Mouse (Mus musculus) neural tube, embryonic 13.5 days (tissue): ENCODE data around the gene Acin1. TPM values are rescaled to one million over a fixed set of nuclear protein-coding genes. Genes with fewer than 3 reads are reported as not detected.
A peak's percentile ranks its signal among the peaks of the same experiment; 100 is the strongest.

Experiments used
- ATAC-seq: fragments of 200-750 bp; cut with Nextera tagmentation; 2 replicates; pipeline ENCODE4 v1.8.0; 2017; ENCODE audit warnings: low read depth, mild to moderate bottlenecking, moderate TSS enrichment, moderate library complexity
- H3K27ac ChIP-seq: fragments of 300-500 bp; sonication (generic); replicated peaks from 2 replicates; pipeline ENCODE4 v1.5.1; 2015; ENCODE audit warnings: moderate library complexity, mild to moderate bottlenecking, inconsistent platforms
- H3K27me3 ChIP-seq: fragments of 300-500 bp; sonication (generic); 2 replicates; pipeline ENCODE4 v1.6.1; 2015; ENCODE audit warnings: mild to moderate bottlenecking, inconsistent platforms
- H3K36me3 ChIP-seq: fragments of 300-500 bp; sonication (generic); 2 replicates; pipeline ENCODE4 v1.6.1; 2015; ENCODE audit warnings: mild to moderate bottlenecking, inconsistent platforms
- H3K4me1 ChIP-seq: fragments of 300-500 bp; sonication (generic); replicated peaks from 2 replicates; pipeline ENCODE4 v1.6.1; 2015; ENCODE audit warnings: inconsistent platforms
- H3K4me2 ChIP-seq: fragments of 300-500 bp; sonication (generic); 2 replicates; pipeline ENCODE4 v1.6.1; 2015; ENCODE audit warnings: inconsistent platforms, mild to moderate bottlenecking, moderate library complexity
- H3K4me3 ChIP-seq: fragments of 300-500 bp; sonication (generic); 2 replicates; pipeline ENCODE4 v1.5.1; 2015; ENCODE audit warnings: mild to moderate bottlenecking, inconsistent platforms
- H3K9ac ChIP-seq: fragments of 300-500 bp; sonication (generic); 2 replicates; pipeline ENCODE4 v1.6.1; 2015; ENCODE audit warnings: moderate library complexity, mild to moderate bottlenecking, inconsistent platforms
- H3K9me3 ChIP-seq: fragments of 300-500 bp; sonication (generic); 2 replicates; pipeline ENCODE4 v1.6.1; 2016; ENCODE audit warnings: inconsistent platforms
- WGBS: fragments of 180-500 bp; shearing (Covaris S2); methylation state at CpG from one replicate; pipeline ENCODE4 v1.1.7; 2015; 5-methylcytosine and 5-hydroxymethylcytosine counted together
- polyA plus RNA-seq: library from polyadenylated mRNA; unstranded; fragments of >200 nt; fragmentation: Nextera tagmentation; extraction: Ambion mirVana; gene quantifications from 2 replicates; pipeline ENCODE4 v1.2.1, GENCODE M21; 2015

Gene Acin1
- polyA plus RNA-seq, 1 experiment from 2014 or later = 140 TPM

DNA sequence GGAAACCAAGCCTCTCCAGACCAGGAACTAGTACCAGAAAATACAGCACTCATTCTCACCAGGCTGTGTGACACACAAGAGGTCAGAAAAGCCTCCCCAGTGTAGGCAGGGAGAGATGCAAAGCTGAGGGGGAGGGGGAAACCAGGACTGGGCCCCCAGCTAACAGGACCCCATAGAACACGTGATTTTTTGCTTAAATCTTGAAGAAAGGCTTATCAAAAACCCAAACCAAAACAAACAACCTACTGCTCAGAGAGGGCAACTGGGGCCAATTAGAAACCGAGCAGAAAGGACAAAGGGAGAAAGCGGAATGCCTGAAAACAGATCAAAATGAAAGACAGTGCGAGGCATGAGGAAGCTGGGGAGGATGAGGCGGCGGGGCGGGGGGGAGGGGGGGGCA, 33.9 kb downstream of the Acin1 start:
- Histone ChIP-seq H3K4me1 (peaks cover 55% of the 10 kb centered on the region), H3K27me3 (no peaks in the 10 kb centered on the region), H3K9me3 (no peaks in the 10 kb centered on the region), H3K4me2 (peak overlapping the region; percentile 80), H3K4me3 (peak overlapping the region; percentile 69), H3K27ac (peak overlapping the region; percentile 92), H3K9ac (peak overlapping the region; percentile 92), H3K36me3 (peaks cover 66% of the 10 kb centered on the region)
- WGBS = 1% methylated on average over 7 of the region's 7 CpGs
- peak; percentile 16 for ATAC-seq

DNA sequence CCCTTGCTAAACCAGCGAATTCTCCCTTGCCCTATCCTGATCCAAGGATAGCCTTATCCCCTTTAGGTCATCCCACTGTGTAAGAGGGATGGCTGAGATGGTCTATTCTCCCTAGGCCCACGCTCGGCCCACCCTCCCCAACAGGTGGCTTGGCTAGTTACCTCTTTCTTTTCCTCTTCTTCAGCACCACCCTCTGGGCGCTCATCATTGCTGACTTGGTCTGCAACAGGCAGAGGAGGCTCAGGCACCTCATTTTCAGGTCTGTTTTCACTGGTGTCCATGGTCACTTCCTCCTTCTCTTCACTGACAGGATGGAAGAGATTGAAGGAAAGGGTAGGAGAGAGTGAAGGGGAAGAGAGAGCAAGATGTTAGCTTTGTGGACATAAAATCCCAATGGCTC, 35.2 kb downstream of the Acin1 start:
- H3K4me2 ChIP-seq = peak overlapping the region; percentile 80
- H3K27me3 ChIP-seq = no peaks in the 10 kb centered on the region
- peak overlapping the region; percentile 46 for H3K27ac ChIP-seq
- peak overlapping the region; percentile 69 for H3K4me3 ChIP-seq
- peaks cover 66% of the 10 kb centered on the region for H3K36me3 ChIP-seq
- H3K4me1 ChIP-seq = peaks cover 57% of the 10 kb centered on the region
- H3K9ac ChIP-seq = peak overlapping the region; percentile 92
- ATAC-seq = 0 out of 2 replicates have a peak, but pooled peaks have one; percentile 13
- H3K9me3 ChIP-seq = no peaks in the 10 kb centered on the region
- 81% methylated on average over 4 of the region's 4 CpGs for WGBS

GRCm38 (mm10) chr14:54650621-54651454, 35.9 kb downstream of the Acin1 start:
- 69% methylated on average over 23 of the region's 23 CpGs for WGBS
- peak overlapping the region; percentile 46 for H3K27ac ChIP-seq

GRCm38 (mm10) chr14:54647900-54648299, 38.8 kb downstream of the Acin1 start:
- no peaks in the 10 kb centered on the region for H3K27me3 ChIP-seq
- no peak overlapping the region for H3K27ac ChIP-seq
- H3K4me1 ChIP-seq = peaks cover 49% of the 10 kb centered on the region
- H3K4me2 ChIP-seq = no peak overlapping the region
- H3K36me3 ChIP-seq = peaks cover 87% of the 10 kb centered on the region
- no peak for ATAC-seq
- no peaks in the 10 kb centered on the region for H3K9me3 ChIP-seq
- no peak overlapping the region for H3K4me3 ChIP-seq
- H3K9ac ChIP-seq = no peak overlapping the region
- 81% methylated on average over 4 of the region's 4 CpGs for WGBS

More at GRCm38 (mm10) chr14:54650621-54651454, 35.9 kb downstream of the Acin1 start:
- H3K4me3 ChIP-seq = peak overlapping the region; percentile 69
- H3K9ac ChIP-seq = no peak overlapping the region
- H3K9me3 ChIP-seq = no peaks in the 10 kb centered on the region
- peak overlapping the region; percentile 80 for H3K4me2 ChIP-seq
- peak; percentile 30 for ATAC-seq
- H3K36me3 ChIP-seq = peaks cover 66% of the 10 kb centered on the region
- no peaks in the 10 kb centered on the region for H3K27me3 ChIP-seq
- peaks cover 57% of the 10 kb centered on the region for H3K4me1 ChIP-seq

- peaks cover 95% of the 10 kb centered on the region for H3K36me3 ChIP-seq
- no peak for ATAC-seq
- no peak overlapping the region for H3K9ac ChIP-seq
- no peak overlapping the region for H3K4me3 ChIP-seq
- H3K27ac ChIP-seq = no peak overlapping the region
- no peaks in the 10 kb centered on the region for H3K9me3 ChIP-seq
- H3K27me3 ChIP-seq = no peaks in the 10 kb centered on the region
- WGBS = 91% methylated on average over 8 of the region's 8 CpGs
- peaks cover 43% of the 10 kb centered on the region for H3K4me1 ChIP-seq
- H3K4me2 ChIP-seq = no peak overlapping the region
Measured at GRCm38 (mm10) chr14:54646898-54647636, 39.7 kb downstream of the Acin1 start.

DNA sequence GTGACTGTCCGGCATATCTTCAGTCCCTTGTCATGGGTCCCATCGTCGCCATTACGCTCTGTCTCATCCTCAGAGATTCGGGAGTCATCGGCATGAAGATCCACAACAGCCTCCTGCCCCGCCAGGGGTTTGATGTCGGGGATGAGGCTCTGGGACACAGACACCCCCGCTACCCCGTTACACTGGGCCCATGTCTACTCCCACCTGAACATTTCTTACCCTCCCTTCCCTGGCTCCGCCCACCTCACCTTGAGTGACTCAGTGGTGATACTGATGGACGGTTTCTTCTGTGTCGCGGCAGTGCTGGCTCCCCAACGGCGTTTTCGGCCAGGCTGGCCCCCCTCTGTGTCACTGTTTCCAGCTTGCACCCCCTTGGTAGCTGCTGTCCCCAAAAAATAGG, 40.3 kb downstream of the Acin1 start:
- Histone ChIP-seq H3K4me1 (peaks cover 38% of the 10 kb centered on the region), H3K27me3 (no peaks in the 10 kb centered on the region), H3K36me3 (peaks cover 91% of the 10 kb centered on the region), H3K9me3 (no peaks in the 10 kb centered on the region), H3K4me2 (no peak overlapping the region), H3K9ac (no peak overlapping the region), H3K4me3 (no peak overlapping the region), H3K27ac (no peak overlapping the region)
- WGBS = 94% methylated on average over 17 of the region's 17 CpGs
- no peak for ATAC-seq

GRCm38 (mm10) chr14:54644294-54644693, 42.4 kb downstream of the Acin1 start:
- Histone ChIP-seq H3K36me3 (peaks cover 71% of the 10 kb centered on the region), H3K9ac (no peak overlapping the region), H3K27me3 (no peaks in the 10 kb centered on the region), H3K4me1 (peaks cover 32% of the 10 kb centered on the region), H3K9me3 (no peaks in the 10 kb centered on the region), H3K27ac (no peak overlapping the region), H3K4me2 (no peak overlapping the region), H3K4me3 (no peak overlapping the region)
- ATAC-seq = no peak
- 96% methylated on average over 9 of the region's 9 CpGs for WGBS

DNA sequence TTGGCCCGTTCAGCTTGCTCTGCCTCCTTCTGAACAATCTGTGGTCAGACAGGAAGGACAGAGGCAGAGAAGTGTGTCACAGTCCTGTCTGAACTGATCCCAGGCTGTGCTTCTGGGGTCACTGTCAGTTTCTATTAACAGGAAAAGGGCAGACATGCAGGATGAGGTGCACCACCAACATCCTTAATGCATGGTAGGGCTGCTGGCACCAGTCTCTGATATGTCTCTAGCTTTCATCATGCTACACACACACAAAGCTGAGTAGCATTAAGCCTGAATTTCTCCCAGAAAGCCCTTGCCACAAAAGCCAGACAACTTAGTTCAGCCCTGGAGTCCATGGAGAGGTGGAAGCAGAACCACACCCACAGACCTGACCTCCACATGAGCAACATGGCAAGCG, 43.7 kb downstream of the Acin1 start:
- Histone ChIP-seq H3K27ac (no peak overlapping the region), H3K9ac (no peak overlapping the region), H3K4me2 (no peak overlapping the region), H3K4me1 (peaks cover 34% of the 10 kb centered on the region), H3K27me3 (no peaks in the 10 kb centered on the region), H3K9me3 (no peaks in the 10 kb centered on the region), H3K4me3 (no peak overlapping the region), H3K36me3 (peaks cover 72% of the 10 kb centered on the region)
- WGBS = 86% methylated on average over 2 of the region's 2 CpGs
- ATAC-seq = no peak

DNA sequence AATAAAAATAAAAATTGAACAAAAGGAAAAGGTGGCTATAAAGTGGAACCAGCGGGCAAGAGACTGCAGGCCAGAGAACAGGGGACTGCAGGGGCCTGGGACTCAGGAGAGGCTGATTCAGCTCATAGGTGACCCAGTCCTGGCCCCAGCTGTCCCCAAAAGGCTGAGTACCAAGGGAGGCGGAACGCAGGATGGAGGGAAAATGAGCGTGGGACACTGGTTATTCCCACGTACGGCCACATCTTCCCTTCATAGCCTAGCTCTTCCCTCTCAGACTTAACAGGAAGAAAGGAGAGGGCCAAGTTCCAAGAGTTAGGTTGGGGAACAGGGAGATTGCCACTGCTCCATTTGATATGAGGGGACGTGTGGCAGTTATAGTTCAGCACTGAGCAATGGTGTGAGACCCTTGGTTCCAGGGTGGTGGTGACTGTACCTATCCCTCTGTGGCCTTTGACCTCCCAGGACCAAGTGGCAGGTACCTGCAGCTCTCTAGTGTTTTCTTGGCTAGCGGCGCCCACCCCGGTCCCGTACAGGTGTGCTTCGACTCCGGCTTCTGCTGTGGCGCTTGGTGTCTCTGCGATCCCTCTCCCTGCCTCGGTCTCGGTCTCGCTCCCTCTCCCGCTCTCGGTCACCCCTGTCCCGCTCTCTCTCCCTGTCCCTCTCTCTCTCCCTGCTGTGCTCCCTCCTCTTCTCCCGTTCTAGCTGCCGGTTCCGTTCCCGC, 44.3 kb downstream of the Acin1 start:
- Histone ChIP-seq H3K4me2 (no peak overlapping the region), H3K36me3 (peaks cover 72% of the 10 kb centered on the region), H3K27me3 (no peaks in the 10 kb centered on the region), H3K4me3 (no peak overlapping the region), H3K4me1 (peaks cover 34% of the 10 kb centered on the region), H3K27ac (0 out of 2 replicates have a peak overlapping the region, but pooled peaks have one; percentile 49), H3K9me3 (no peaks in the 10 kb centered on the region), H3K9ac (0 out of 2 replicates have a peak overlapping the region, but pooled peaks have one; percentile 83)
- WGBS = 81% methylated on average over 25 of the region's 25 CpGs
- ATAC-seq = no peak

DNA sequence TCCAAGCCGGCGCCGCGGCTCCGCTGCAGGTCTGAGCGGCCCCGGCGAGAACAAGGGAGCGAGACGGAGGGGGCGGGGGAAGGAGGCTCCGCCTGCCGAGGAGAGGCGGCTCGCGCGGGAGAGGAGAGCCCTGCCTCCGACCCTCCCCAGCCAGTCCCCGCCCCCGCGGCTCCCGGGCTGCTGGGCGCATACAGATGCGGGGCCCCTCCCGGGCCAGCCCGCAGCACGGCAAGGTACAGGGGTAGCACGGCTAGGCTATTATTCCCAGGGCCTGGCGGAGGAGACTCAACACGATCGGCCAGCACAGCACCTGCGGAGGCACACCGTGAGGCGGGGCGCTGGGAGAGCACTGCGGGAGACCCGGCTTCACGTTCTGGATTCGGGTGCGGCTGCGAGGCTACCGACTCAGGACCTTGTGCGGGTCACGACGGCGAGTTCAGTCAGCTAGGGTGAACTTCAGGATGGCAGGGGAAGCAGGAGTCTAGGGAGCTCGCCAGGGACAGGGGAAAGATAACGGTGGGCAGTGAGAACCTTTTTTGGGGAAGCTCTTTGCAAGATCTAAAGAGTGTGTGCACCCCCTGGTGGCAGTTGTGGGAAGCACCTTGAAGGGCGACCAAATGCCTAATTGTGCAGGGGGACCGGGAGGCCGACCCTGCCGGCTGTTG, 45.3 kb downstream of the Acin1 start, which contains the start of gene Cdh24:
Gene Cdh24, minus strand, starts transcription at position 60 of the 665 bp plus-strand sequence.
- WGBS = under 1% methylated on average over 42 of the region's 52 CpGs
- Histone ChIP-seq H3K27me3 (no peaks in the 10 kb centered on the region), H3K4me2 (peak within 1 kb of the TSS; percentile 74), H3K9me3 (no peaks in the 10 kb centered on the region), H3K27ac (peak within 1 kb of the TSS; percentile 87), H3K9ac (peak within 1 kb of the TSS; percentile 83), H3K4me3 (peak within 1 kb of the TSS; percentile 58), H3K4me1 (peaks cover 34% of the 10 kb centered on the region), H3K36me3 (peaks cover 72% of the 10 kb centered on the region)
- peak; percentile 93 for ATAC-seq

DNA sequence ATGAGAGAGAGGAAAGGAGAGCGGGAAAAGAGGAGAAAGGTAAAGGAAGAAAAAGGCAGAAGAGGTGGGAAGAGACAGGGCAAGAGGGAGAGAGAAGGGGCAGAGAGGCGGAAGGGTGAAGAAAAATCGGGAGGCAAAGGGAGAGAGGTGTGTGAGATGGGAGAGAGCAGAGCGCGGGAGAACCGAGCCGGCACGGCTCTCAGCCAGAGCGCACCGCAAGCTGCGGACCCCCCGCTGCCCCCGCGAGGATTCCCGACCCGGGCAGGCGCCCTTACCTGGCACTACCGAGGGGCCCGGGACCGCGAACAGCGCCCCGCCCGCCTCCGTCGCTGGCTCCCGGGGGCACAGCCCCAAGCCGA, 45.8 kb downstream of the Acin1 start, which contains the start of gene Gm17606:
Gene Gm17606, plus strand, starts transcription at position 7 of the 359 bp plus-strand sequence.
- H3K27me3 ChIP-seq = no peaks in the 10 kb centered on the region
- peaks cover 72% of the 10 kb centered on the region for H3K36me3 ChIP-seq
- H3K9ac ChIP-seq = peak within 1 kb of the TSS; percentile 83
- H3K4me1 ChIP-seq = peaks cover 34% of the 10 kb centered on the region
- no peaks in the 10 kb centered on the region for H3K9me3 ChIP-seq
- peak within 1 kb of the TSS; percentile 87 for H3K27ac ChIP-seq
- under 1% methylated on average over 28 of the region's 28 CpGs for WGBS
- peak within 1 kb of the TSS; percentile 58 for H3K4me3 ChIP-seq
- peak within 1 kb of the TSS; percentile 74 for H3K4me2 ChIP-seq
- no peak; the same call in 1 of the 2 replicates for ATAC-seq
